Mouse (Mus musculus): ENCODE results near the gene Gm10570.

DNA sequence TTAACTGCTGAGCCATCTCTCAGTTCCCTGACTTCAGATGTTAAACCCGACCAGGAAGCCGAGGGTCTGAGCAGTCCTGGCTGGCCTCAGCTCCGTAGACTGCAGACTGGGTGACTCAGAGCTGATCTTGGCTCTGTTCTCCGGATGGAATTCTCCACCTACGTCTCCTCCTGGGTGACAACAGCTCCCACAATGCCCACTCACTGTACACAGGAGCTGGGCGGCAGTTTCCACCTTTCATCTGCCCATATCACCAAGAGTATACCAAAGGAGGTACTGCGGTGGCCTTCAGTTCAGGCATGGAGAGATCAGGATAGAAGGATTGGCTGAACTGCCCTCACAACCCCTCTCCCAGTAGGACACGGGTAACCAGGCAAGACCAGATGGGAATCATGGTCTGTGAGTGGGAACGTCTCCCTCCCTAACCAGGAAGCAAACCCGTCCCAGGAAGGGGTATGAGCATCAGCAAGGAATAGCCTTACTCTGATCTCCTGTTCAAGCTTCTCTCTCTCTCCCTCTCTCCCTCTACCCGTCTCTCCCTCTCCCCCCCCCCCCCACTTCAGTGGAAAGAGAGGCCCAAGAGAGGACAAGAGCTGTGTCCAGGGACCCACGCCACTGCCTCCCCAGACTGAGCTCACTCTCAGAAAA is 34.7 kb downstream of the Gm10570 start:
- no peak for TF ChIP-seq MXI1 (IDR thresholded peaks at IDR 0.05; ENCODE audit: low read depth, low read length)
- no peak for TF ChIP-seq ZC3H11A (IDR thresholded peaks at IDR 0.05; ENCODE audit: low read depth, low read length)
- no peak for TF ChIP-seq CTCF (conservative IDR thresholded peaks at IDR 0.05 in 1 of 2, IDR thresholded peaks at IDR 0.05 in 1 of 2; ENCODE audit: low read depth in 2 of 2, low read length in 2 of 2)
- TF ChIP-seq POLR2A (IDR thresholded peaks at IDR 0.05; ENCODE audit: low read depth, low read length): no peak
- no peak for TF ChIP-seq SIN3A (IDR thresholded peaks at IDR 0.05; ENCODE audit: low read length)
- TF ChIP-seq EP300 (IDR thresholded peaks at IDR 0.05; ENCODE audit: low read length): no peak
- TF ChIP-seq MAX (IDR thresholded peaks at IDR 0.05; ENCODE audit: low read length): no peak
- no peak for TF ChIP-seq CHD1 (IDR thresholded peaks at IDR 0.05; ENCODE audit: low read depth, low read length)
- TF ChIP-seq HCFC1 (IDR thresholded peaks at IDR 0.05; ENCODE audit: low read depth, low read length): no peak
- no peak for TF ChIP-seq USF1 (IDR thresholded peaks at IDR 0.05; ENCODE audit: low read depth, low read length)
- no peak for TF ChIP-seq CHD2 (IDR thresholded peaks at IDR 0.05; ENCODE audit: low read length)
